ENCODE assay signal across 8 mouse cellular contexts in genomic region chr9:92610628-92611267, GRCm38 (mm10).
DNase-seq lines count a peak whose midpoint lies in the region; ATAC-seq and TF ChIP-seq lines count a peak whose summit lies in the region.

No protein-coding gene starts in this region.

- no peak overlapping the region for H3K4me3 ChIP-seq in heart, adult 2 months
- H3K4me3 ChIP-seq in heart, embryonic 12.5 days: no peak overlapping the region
- no peak overlapping the region for H3K4me3 ChIP-seq in embryonic facial prominence, embryonic 15.5 days (replicated peaks)
- H3K4me3 ChIP-seq in kidney, embryonic 15.5 days (replicated peaks): no peak overlapping the region

- H3K9me3 ChIP-seq in heart, embryonic 12.5 days (replicated peaks): no peaks in the 10 kb centered on the region
- H3K9me3 ChIP-seq in embryonic facial prominence, embryonic 15.5 days (replicated peaks): no peaks in the 10 kb centered on the region
- no peaks in the 10 kb centered on the region for H3K9me3 ChIP-seq in kidney, embryonic 15.5 days (replicated peaks)

- no peak overlapping the region for H3K9ac ChIP-seq in heart, adult 2 months (ENCODE audit: low read depth, low read length)
- H3K9ac ChIP-seq in heart, embryonic 12.5 days: no peak overlapping the region
- no peak overlapping the region for H3K9ac ChIP-seq in embryonic facial prominence, embryonic 15.5 days
- H3K9ac ChIP-seq in kidney, embryonic 15.5 days: no peak overlapping the region

- DNase-seq in heart, adult 2 months: peak in 1 of 2 experiments; percentile 25
- peak; percentile 16 to 23 for DNase-seq in B cell, adult 2 months
- peak; percentile 78 for DNase-seq in adipocyte (ENCODE audit: low spot score)
- peak; percentile 79 for DNase-seq in lung, postnatal 36 days

- no peak for ATAC-seq in heart, embryonic 12.5 days (ENCODE audit: insufficient number of reproducible peaks, low FRiP score)
- ATAC-seq in embryonic facial prominence, embryonic 15.5 days (ENCODE audit: insufficient number of reproducible peaks, low FRiP score, low TSS enrichment, low read depth): 0 out of 2 replicates have a peak, but pooled peaks have one; percentile 15
- 0 out of 2 replicates have a peak, but pooled peaks have one; percentile 43 for ATAC-seq in kidney, embryonic 15.5 days (replicated peaks; ENCODE audit: low FRiP score)
- no peak for ATAC-seq in megakaryocyte, adult 5-6 weeks (ENCODE audit: poor library complexity, severe bottlenecking)

- no peak overlapping the region for H3K27ac ChIP-seq in heart, adult 2 months
- H3K27ac ChIP-seq in heart, embryonic 12.5 days (ENCODE audit: poor library complexity, severe bottlenecking): no peak overlapping the region
- no peak overlapping the region for H3K27ac ChIP-seq in embryonic facial prominence, embryonic 15.5 days (replicated peaks)
- H3K27ac ChIP-seq in kidney, embryonic 15.5 days: no peak overlapping the region

- 57% methylated on average over 9 of the region's 9 CpGs for WGBS in heart, adult 2 months
- 60% methylated on average over 9 of the region's 9 CpGs for WGBS in heart, embryonic 12.5 days
- 43% methylated on average over 9 of the region's 9 CpGs for WGBS in embryonic facial prominence, embryonic 15.5 days
- 50% methylated on average over 9 of the region's 9 CpGs for WGBS in kidney, embryonic 15.5 days

- no peaks in the 10 kb centered on the region for H3K36me3 ChIP-seq in heart, adult 2 months (ENCODE audit: control insufficient read depth, insufficient read depth, low read length)
- H3K36me3 ChIP-seq in heart, embryonic 12.5 days: peaks cover 12% of the 10 kb centered on the region
- H3K36me3 ChIP-seq in embryonic facial prominence, embryonic 15.5 days: 0 out of 2 replicates have a peak, but pooled peaks cover 5% of the 10 kb centered on the region
- peaks cover 14% of the 10 kb centered on the region for H3K36me3 ChIP-seq in kidney, embryonic 15.5 days

- no peaks in the 10 kb centered on the region for H3K27me3 ChIP-seq in heart, adult 2 months (ENCODE audit: control insufficient read depth, insufficient read depth, low read length)
- no peaks in the 10 kb centered on the region for H3K27me3 ChIP-seq in heart, embryonic 12.5 days (replicated peaks)
- no peaks in the 10 kb centered on the region for H3K27me3 ChIP-seq in embryonic facial prominence, embryonic 15.5 days
- H3K27me3 ChIP-seq in kidney, embryonic 15.5 days: no peaks in the 10 kb centered on the region

- no peaks in the 10 kb centered on the region for H3K4me1 ChIP-seq in heart, adult 2 months (ENCODE audit: control insufficient read depth, insufficient read depth, low read length)
- H3K4me1 ChIP-seq in heart, embryonic 12.5 days (replicated peaks): no peaks in the 10 kb centered on the region
- no peaks in the 10 kb centered on the region for H3K4me1 ChIP-seq in embryonic facial prominence, embryonic 15.5 days
- no peaks in the 10 kb centered on the region for H3K4me1 ChIP-seq in kidney, embryonic 15.5 days

- no peak for TF ChIP-seq EP300 in heart, adult 2 months (IDR thresholded peaks at IDR 0.05; ENCODE audit: insufficient read depth, low read depth, low read length)

- H3K4me2 ChIP-seq in heart, embryonic 12.5 days: no peak overlapping the region
- no peak overlapping the region for H3K4me2 ChIP-seq in embryonic facial prominence, embryonic 15.5 days (replicated peaks)
- no peak overlapping the region for H3K4me2 ChIP-seq in kidney, embryonic 15.5 days

- intact Hi-C loops in heart, adult 2 months (cut with DNase I): loop anchor here (1.0 to 10.0 kb wide), 4 partner anchors 111 to 463 kb away; no protein-coding TSS in a partner anchor

- no peaks in the 10 kb centered on the region for H3K79me2 ChIP-seq in heart, adult 2 months (replicated peaks; ENCODE audit: control insufficient read depth, insufficient read depth, low read length)

- no peak for TF ChIP-seq POLR2A in heart, adult 2 months (IDR thresholded peaks at IDR 0.05; ENCODE audit: insufficient read depth, low read depth, low read length)

- peak; percentile 83 for TF ChIP-seq CTCF in heart, adult 2 months (IDR thresholded peaks at IDR 0.05)

Comparison
In these comparisons a context has a peak if more than half of its experiments do, and no peak if none do; other contexts are left out.
1. ATAC-seq: peak in embryonic facial prominence, embryonic 15.5 days (single experiment) and kidney, embryonic 15.5 days (single experiment); none in heart, embryonic 12.5 days (single experiment) and megakaryocyte, adult 5-6 weeks (single experiment).